ENCODE assay signal across 26 mouse cellular contexts in the genomic region with DNA sequence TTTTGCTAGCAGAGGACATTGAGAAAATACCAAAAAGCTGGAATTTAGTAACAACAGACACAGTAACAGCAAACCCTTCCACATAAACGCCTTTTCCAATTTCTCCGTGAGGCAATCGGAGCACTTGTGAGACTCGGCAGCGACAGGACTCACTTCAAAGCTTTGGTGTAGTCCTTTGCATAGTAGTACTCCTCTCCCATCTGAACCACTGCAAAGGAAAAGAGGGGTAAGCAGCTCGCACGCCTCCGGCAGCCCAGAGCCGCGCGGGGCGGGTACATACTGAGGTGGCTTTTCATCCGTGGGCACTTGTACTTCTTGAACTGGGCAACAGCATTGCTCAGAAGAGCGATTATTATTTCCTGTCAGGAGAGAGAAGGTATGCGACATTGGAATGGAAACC.
"Had no signal": no experiment of that assay in that cellular context is flagged by ENCODE, and none has a peak within 500 bp of the region (broad histone marks: within the 10 kb centered on the region; RNA-seq: fewer than 3 reads in every experiment).

No protein-coding gene starts in this region.

- H3K27me3 ChIP-seq: heart, embryonic 13.5 days; heart, embryonic 15.5 days; hindbrain, embryonic 12.5 days; hindbrain, embryonic 13.5 days; hindbrain, embryonic 15.5 days; intestine, embryonic 15.5 days had no signal

- ATAC-seq: hindbrain, embryonic 16.5 days; hindbrain, postnatal 0 days; inflammation-experienced regulatory T-cells, adult 6 months; intestine, embryonic 15.5 days; intestine, embryonic 16.5 days had no signal

- H3K4me1 ChIP-seq: heart, embryonic 10.5 days; heart, embryonic 13.5 days; heart, embryonic 15.5 days; hindbrain, embryonic 10.5 days; hindbrain, embryonic 12.5 days; hindbrain, embryonic 13.5 days; hindbrain, embryonic 15.5 days; intestine, embryonic 15.5 days had no signal

- H3K4me3 ChIP-seq: heart, embryonic 10.5 days; heart, embryonic 13.5 days; heart, embryonic 15.5 days; hindbrain, embryonic 10.5 days; hindbrain, embryonic 12.5 days; hindbrain, embryonic 13.5 days; hindbrain, embryonic 15.5 days; intestine, embryonic 15.5 days; layer of hippocampus, adult 2 months; left cerebral cortex, adult 2 months had no signal

- H3K27ac ChIP-seq: heart, embryonic 10.5 days; heart, embryonic 13.5 days; heart, embryonic 15.5 days; hindbrain, embryonic 10.5 days; hindbrain, embryonic 12.5 days; hindbrain, embryonic 13.5 days; hindbrain, embryonic 14.5 days; hindbrain, embryonic 15.5 days; hindbrain, postnatal 0 days; intestine, embryonic 15.5 days; kidney, postnatal 0 days; layer of hippocampus, adult 2 months; left cerebral cortex, adult 2 months had no signal

- H3K9me3 ChIP-seq: heart, embryonic 10.5 days; heart, embryonic 13.5 days; heart, embryonic 15.5 days; hindbrain, embryonic 10.5 days; hindbrain, embryonic 12.5 days; hindbrain, embryonic 13.5 days; hindbrain, embryonic 15.5 days; intestine, embryonic 15.5 days had no signal

- H3K4me2 ChIP-seq: heart, embryonic 11.5 days; heart, embryonic 13.5 days; heart, embryonic 15.5 days; hindbrain, embryonic 12.5 days; hindbrain, embryonic 13.5 days; hindbrain, embryonic 14.5 days; hindbrain, embryonic 15.5 days; intestine, embryonic 15.5 days had no signal

- H3K9ac ChIP-seq: heart, embryonic 13.5 days; heart, embryonic 15.5 days; hindbrain, embryonic 12.5 days; hindbrain, embryonic 13.5 days; hindbrain, embryonic 14.5 days; hindbrain, embryonic 15.5 days; intestine, embryonic 15.5 days had no signal

- DNase-seq: heart, postnatal 10 days; heart, postnatal 14 days; heart, postnatal 36 days; heart, postnatal 4 days; kidney, adult 18-20 months; kidney, adult 8-10 months; kidney, postnatal 10 days; layer of hippocampus, adult 9-11 months; layer of hippocampus, postnatal 36 days had no signal
